Mouse (Mus musculus) lung, embryonic 16.5 days (tissue): Measurements from ENCODE around the gene T2. TPM values are rescaled to one million over a fixed set of nuclear protein-coding genes. Genes with fewer than 3 reads are reported as not detected.

ENCODE experiments used
- ATAC-seq: fragments of 200-750 bp; cut with Nextera tagmentation; 2 replicates; pipeline ENCODE4 v1.8.0; 2017; ENCODE audit warnings: low read depth, mild to moderate bottlenecking, moderate library complexity
- H3K27ac ChIP-seq: fragments of 300-500 bp; sonication (generic); 2 replicates; pipeline ENCODE4 v1.5.1; 2014; ENCODE audit warnings: mild to moderate bottlenecking, control low read depth, low read length
- H3K27me3 ChIP-seq: fragments of 300-500 bp; sonication (generic); 2 replicates; pipeline ENCODE4 v1.6.1; 2014; ENCODE audit warnings: low read depth, low read length, mixed read lengths; ENCODE audit not compliant: control insufficient read depth, insufficient read depth
- H3K36me3 ChIP-seq: fragments of 300-500 bp; sonication (generic); 2 replicates; pipeline ENCODE4 v1.6.1; 2014; ENCODE audit warnings: low read length; ENCODE audit not compliant: control insufficient read depth, insufficient read depth
- H3K4me1 ChIP-seq: fragments of 300-500 bp; sonication (generic); replicated peaks from 2 replicates; pipeline ENCODE4 v1.6.1; 2014; ENCODE audit warnings: low read length, mixed read lengths; ENCODE audit not compliant: control insufficient read depth, insufficient read depth
- H3K4me2 ChIP-seq: fragments of 300-500 bp; sonication (generic); 2 replicates; pipeline ENCODE4 v1.6.1; 2014; ENCODE audit warnings: low read depth, low read length, control low read depth
- H3K4me3 ChIP-seq: fragments of 300-500 bp; sonication (generic); 2 replicates; pipeline ENCODE4 v1.5.1; 2014; ENCODE audit warnings: mild to moderate bottlenecking, low read length, control low read depth
- H3K9ac ChIP-seq: fragments of 300-500 bp; sonication (generic); 2 replicates; pipeline ENCODE4 v1.6.1; 2014; ENCODE audit warnings: low read length, control low read depth
- H3K9me3 ChIP-seq: fragments of 300-500 bp; sonication (generic); 2 replicates; pipeline ENCODE4 v1.6.1; 2016; ENCODE audit warnings: low read length; ENCODE audit not compliant: control insufficient read depth
- WGBS: fragments of 180-500 bp; shearing (Covaris S2); extraction: QIAGEN DNeasy Blood & Tissue Kit; methylation state at CpG from one replicate; pipeline ENCODE4 v1.1.7; 2014; 5-methylcytosine and 5-hydroxymethylcytosine counted together
- polyA plus RNA-seq: library from polyadenylated mRNA; unstranded; fragments of >200 nt; fragmentation: Nextera tagmentation; extraction: Ambion mirVana; gene quantifications from 2 replicates; pipeline ENCODE4 v1.2.1, GENCODE M21; 2015

The T2 gene
- polyA plus RNA-seq, 1 experiment from 2014 or later: 0.73 TPM

- Histone ChIP-seq H3K4me3 (no peak overlapping the region), H3K4me1 (no peaks in the 10 kb centered on the region), H3K9me3 (no peaks in the 10 kb centered on the region), H3K27me3 (no peaks in the 10 kb centered on the region; the same call in 1 of the 2 replicates), H3K36me3 (no peaks in the 10 kb centered on the region), H3K4me2 (no peak overlapping the region), H3K9ac (no peak overlapping the region), H3K27ac (no peak overlapping the region)
- WGBS: 70% methylated on average over 3 of the region's 3 CpGs
- no peak for ATAC-seq
These were observed 92.5 kb downstream of the T2 start for GRCm38 (mm10) chr17:8448324-8448723.

DNA sequence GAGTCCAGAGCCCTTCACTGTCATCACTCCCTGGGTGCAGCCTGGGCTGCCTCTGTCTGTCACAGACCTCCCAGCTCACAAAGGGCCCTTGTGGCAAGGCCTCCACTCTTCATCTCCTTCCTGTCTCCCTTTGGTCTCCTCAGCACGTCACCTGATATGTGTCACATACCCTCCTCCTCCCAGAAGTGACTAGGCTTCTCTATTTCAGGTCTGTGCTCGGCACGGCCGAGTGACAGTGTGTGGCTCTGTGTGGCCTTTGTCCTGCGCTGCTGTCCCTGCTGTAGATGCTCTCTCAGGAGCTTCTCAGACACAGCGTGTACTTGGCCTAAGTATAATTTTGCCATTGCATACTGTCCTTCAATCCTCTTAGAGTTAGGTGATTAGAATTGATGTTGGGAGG is 99.4 kb downstream of the T2 start:
- H3K9ac ChIP-seq: no peak overlapping the region
- no peaks in the 10 kb centered on the region for H3K36me3 ChIP-seq
- H3K4me1 ChIP-seq: no peaks in the 10 kb centered on the region
- 41% methylated on average over 6 of the region's 6 CpGs for WGBS
- H3K27ac ChIP-seq: no peak overlapping the region
- ATAC-seq: no peak
- H3K27me3 ChIP-seq: no peaks in the 10 kb centered on the region
- no peak overlapping the region for H3K4me2 ChIP-seq
- H3K4me3 ChIP-seq: no peak overlapping the region
- no peaks in the 10 kb centered on the region for H3K9me3 ChIP-seq

- Histone ChIP-seq H3K4me1 (no peaks in the 10 kb centered on the region), H3K4me3 (no peak overlapping the region), H3K9me3 (no peaks in the 10 kb centered on the region), H3K27ac (no peak overlapping the region), H3K27me3 (no peaks in the 10 kb centered on the region; the same call in 1 of the 2 replicates), H3K4me2 (no peak overlapping the region), H3K9ac (no peak overlapping the region), H3K36me3 (no peaks in the 10 kb centered on the region)
- WGBS: 69% methylated on average over 7 of the region's 7 CpGs
- ATAC-seq: no peak
These were observed 99.8 kb downstream of the T2 start for GRCm38 (mm10) chr17:8455601-8456000.

DNA sequence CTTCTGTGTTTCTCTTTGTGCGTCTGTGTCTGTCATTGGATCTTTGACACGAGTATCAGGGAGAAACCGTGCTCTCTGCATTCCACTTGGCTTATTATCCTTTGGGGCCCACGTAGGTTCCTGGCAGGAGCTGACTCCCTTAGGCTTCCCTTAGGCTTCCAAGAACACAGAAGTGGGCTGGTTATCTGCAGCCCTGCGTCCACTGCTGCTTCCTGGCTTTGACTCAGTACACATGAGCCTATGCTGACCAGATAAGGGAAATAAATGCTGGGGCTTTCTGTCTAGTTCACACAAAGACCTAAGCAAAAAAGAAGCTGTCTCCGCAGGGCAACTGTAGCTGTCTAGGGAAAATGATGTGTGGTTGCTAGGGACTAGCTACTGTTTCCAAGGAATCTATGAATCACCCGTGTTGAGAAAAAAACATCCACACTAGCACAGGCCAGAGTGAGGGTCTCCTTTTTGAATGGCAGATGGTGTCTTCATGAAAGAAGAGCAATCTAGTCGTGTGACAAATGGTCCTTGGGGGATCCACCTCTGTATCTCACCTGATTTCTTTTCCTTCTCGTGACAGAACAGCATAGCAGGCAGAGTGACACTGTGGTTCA is 101.2 kb downstream of the T2 start:
- H3K4me1 ChIP-seq: no peaks in the 10 kb centered on the region
- no peak overlapping the region for H3K4me3 ChIP-seq
- ATAC-seq: no peak
- no peak overlapping the region for H3K27ac ChIP-seq
- 25% methylated on average over 9 of the region's 9 CpGs for WGBS
- H3K4me2 ChIP-seq: no peak overlapping the region
- no peaks in the 10 kb centered on the region; the same call in 1 of the 2 replicates for H3K27me3 ChIP-seq
- H3K36me3 ChIP-seq: no peaks in the 10 kb centered on the region
- H3K9me3 ChIP-seq: no peaks in the 10 kb centered on the region
- H3K9ac ChIP-seq: no peak overlapping the region

- no peak for ATAC-seq
- Histone ChIP-seq H3K4me3 (no peak overlapping the region), H3K4me1 (no peaks in the 10 kb centered on the region), H3K9me3 (no peaks in the 10 kb centered on the region), H3K36me3 (no peaks in the 10 kb centered on the region), H3K4me2 (no peak overlapping the region), H3K9ac (no peak overlapping the region), H3K27ac (no peak overlapping the region), H3K27me3 (no peaks in the 10 kb centered on the region; the same call in 1 of the 2 replicates)
- 7% methylated on average over 4 of the region's 4 CpGs for WGBS
These were observed 105.8 kb downstream of the T2 start for GRCm38 (mm10) chr17:8461568-8461967.

DNA sequence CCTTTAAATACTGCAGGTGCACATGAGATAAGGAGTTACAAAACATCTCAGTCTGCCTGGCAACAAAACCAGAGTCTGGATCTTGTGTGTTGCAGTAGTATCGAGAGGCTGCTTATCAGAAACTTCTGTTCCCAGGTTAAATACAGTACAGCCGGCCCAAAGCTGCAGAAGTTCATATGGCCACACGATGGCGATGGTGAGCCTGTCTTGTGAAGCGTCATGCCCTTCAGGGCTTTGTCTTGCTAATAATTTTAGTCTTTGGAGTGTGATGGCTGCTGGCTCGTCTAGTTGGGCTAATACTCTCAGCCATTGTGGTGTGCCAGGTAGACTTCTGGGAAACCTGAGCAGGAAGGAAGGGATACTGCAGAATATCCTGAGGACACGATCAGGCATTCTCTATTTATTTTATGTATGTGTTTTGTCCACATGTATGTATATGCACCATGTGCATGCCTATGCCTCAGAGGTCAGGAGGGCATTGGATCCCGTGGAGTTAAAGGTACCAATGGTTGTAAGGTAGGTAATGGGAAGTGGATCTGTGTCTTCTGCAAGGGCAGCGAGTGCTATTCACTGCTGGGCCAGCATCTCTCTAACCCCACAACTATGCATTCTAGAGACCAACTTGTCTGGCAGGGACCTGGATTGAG is 107.8 kb downstream of the T2 start:
- no peak overlapping the region for H3K9ac ChIP-seq
- H3K36me3 ChIP-seq: no peaks in the 10 kb centered on the region
- no peaks in the 10 kb centered on the region for H3K4me1 ChIP-seq
- H3K27me3 ChIP-seq: peaks cover 8% of the 10 kb centered on the region; the same call in 1 of the 2 replicates
- no peaks in the 10 kb centered on the region for H3K9me3 ChIP-seq
- WGBS: 21% methylated on average over 9 of the region's 9 CpGs
- ATAC-seq: peak; percentile 45
- H3K27ac ChIP-seq: no peak overlapping the region
- H3K4me2 ChIP-seq: no peak overlapping the region
- no peak overlapping the region for H3K4me3 ChIP-seq

DNA sequence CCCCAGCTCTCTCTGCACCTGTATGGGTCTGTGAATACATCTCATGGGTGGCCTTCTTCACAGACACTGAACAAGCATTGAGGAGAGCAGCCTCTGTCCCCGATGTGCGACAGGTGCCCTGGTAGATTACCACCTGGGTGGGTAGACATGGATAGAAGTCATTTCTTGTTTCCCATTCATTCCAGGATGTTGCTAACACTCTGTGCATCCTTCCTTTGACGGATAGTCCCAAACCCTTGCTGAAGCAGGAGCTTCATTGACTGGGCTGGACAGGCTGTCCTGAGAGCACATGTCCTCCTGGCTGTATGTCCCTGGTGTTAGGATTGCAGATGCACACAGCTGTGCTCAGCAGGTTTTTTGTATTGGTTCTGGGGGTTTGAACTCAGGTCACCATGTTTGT is 112.0 kb downstream of the T2 start:
- Histone ChIP-seq H3K4me3 (no peak overlapping the region), H3K27me3 (peaks cover 13% of the 10 kb centered on the region; the same call in 1 of the 2 replicates)
- no peak for ATAC-seq

GRCm38 (mm10) chr17:8468716-8469344 is 113.0 kb downstream of the T2 start:
- Histone ChIP-seq H3K27me3 (peaks cover 13% of the 10 kb centered on the region; the same call in 1 of the 2 replicates), H3K9me3 (no peaks in the 10 kb centered on the region), H3K4me3 (no peak overlapping the region), H3K4me1 (no peaks in the 10 kb centered on the region), H3K36me3 (no peaks in the 10 kb centered on the region), H3K27ac (no peak overlapping the region), H3K4me2 (no peak overlapping the region), H3K9ac (no peak overlapping the region)
- WGBS: 13% methylated on average over 19 of the region's 19 CpGs
- ATAC-seq: peak; percentile 68; the same call in 1 of the 2 replicates

More for the DNA sequence above, 112.0 kb downstream of the T2 start:
- Histone ChIP-seq H3K4me2 (no peak overlapping the region), H3K27ac (no peak overlapping the region), H3K4me1 (no peaks in the 10 kb centered on the region), H3K9me3 (no peaks in the 10 kb centered on the region), H3K36me3 (no peaks in the 10 kb centered on the region), H3K9ac (no peak overlapping the region)
- 83% methylated on average over 3 of the region's 3 CpGs for WGBS
